Mouse (Mus musculus): ENCODE data around the gene Rps19bp1. TPM values are rescaled to one million over a fixed set of nuclear protein-coding genes. Genes with fewer than 3 reads are reported as not detected.

Rps19bp1 gene
- total RNA-seq (2021) = 10 to 100 TPM; 17.8 to 18.8 TPM
- long read RNA-seq, experiment 1, transcript Rps19bp1-201 (4 exons, 838 nt) = major isoform, 32 of 36 reads
- long read RNA-seq, experiment 1, partial matches to known transcripts = 1 of 36 reads
- long read RNA-seq, experiment 1, other reads (novel, unspliced or antisense) = 0 of 36 reads
- long read RNA-seq, experiment 2, transcript Rps19bp1-201 (4 exons, 838 nt) = major isoform, 26 of 26 reads
- long read RNA-seq, experiment 2, partial matches to known transcripts = 0 of 26 reads
- long read RNA-seq, experiment 2, other reads (novel, unspliced or antisense) = 0 of 26 reads

- intact Hi-C loops (cut with DNase I) = loop anchor here (5.0 to 10.0 kb wide), 2 partner anchors 533 to 931 kb away; partner anchors contain the start of gene Mrtfa
- peak; percentile 89 to 91 for DNase-seq
Observed at GRCm38 (mm10) chr15:80263610-80264575, at the start of gene Rps19bp1. Rps19bp1 (minus strand) TSS chr15:80264315.

- intact Hi-C loops (cut with DNase I) = no loop called here
Observed at GRCm38 (mm10) chr15:80306146-80306545, 42.0 kb upstream of the Rps19bp1 start.

GRCm38 (mm10) chr15:80304188-80304587 is 40.1 kb upstream of the Rps19bp1 start:
- no peak for DNase-seq
- intact Hi-C loops (cut with DNase I) = no loop called here

More at GRCm38 (mm10) chr15:80306146-80306545, 42.0 kb upstream of the Rps19bp1 start:
- DNase-seq = no peak

- no peak for DNase-seq
- intact Hi-C loops (cut with DNase I) = no loop called here
Observed at GRCm38 (mm10) chr15:80303779-80304178, 39.7 kb upstream of the Rps19bp1 start.

GRCm38 (mm10) chr15:80297146-80297545 is 33.0 kb upstream of the Rps19bp1 start:
- intact Hi-C loops (cut with DNase I) = no loop called here
- DNase-seq = no peak

GRCm38 (mm10) chr15:80289436-80289835 is 25.3 kb upstream of the Rps19bp1 start:
- DNase-seq = peak; percentile 60 to 66
- intact Hi-C loops (cut with DNase I) = loop anchor here (5.0 to 10.0 kb wide), 2 partner anchors 195 to 403 kb away; no protein-coding TSS in a partner anchor

GRCm38 (mm10) chr15:80288036-80288435 is 23.9 kb upstream of the Rps19bp1 start:
- no peak for DNase-seq
- intact Hi-C loops (cut with DNase I) = loop anchor here (5.0 to 10.0 kb wide), 2 partner anchors 197 to 404 kb away; no protein-coding TSS in a partner anchor

GRCm38 (mm10) chr15:80286851-80287415 is 22.8 kb upstream of the Rps19bp1 start, which contains the start of gene Cacna1i:
Cacna1i (plus strand) TSS chr15:80287238.
- no peak for DNase-seq
- intact Hi-C loops (cut with DNase I) = loop anchor here (5.0 to 10.0 kb wide), 2 partner anchors 198 to 405 kb away; no protein-coding TSS in a partner anchor

DNA sequence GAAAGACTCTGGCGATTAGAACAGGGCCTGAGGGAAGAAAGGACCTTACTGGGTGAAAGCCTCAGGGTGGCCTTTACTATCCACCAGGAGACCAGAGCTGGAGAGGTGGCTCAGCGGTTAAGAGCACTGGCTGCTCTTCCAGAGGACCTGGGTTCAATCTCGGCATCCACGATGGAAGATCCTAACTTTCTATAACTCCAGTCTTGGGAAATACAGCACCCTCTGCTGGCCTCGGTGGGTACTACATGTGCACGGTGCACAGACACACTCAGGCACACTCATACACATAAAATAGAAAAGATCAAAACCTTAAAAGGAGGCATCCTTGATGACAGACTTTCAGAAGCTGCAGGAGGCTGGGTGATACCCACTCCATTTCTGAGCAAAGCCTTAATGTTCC is 16.5 kb upstream of the Rps19bp1 start:
- intact Hi-C loops (cut with DNase I) = loop anchor here (10.0 kb wide), 1 partner anchor 204 kb away; no protein-coding TSS in a partner anchor
- DNase-seq = no peak

GRCm38 (mm10) chr15:80279053-80279452 is 14.9 kb upstream of the Rps19bp1 start:
- DNase-seq = no peak
- intact Hi-C loops (cut with DNase I) = no loop called here

- intact Hi-C loops (cut with DNase I) = no loop called here
- no peak for DNase-seq
Observed at GRCm38 (mm10) chr15:80278121-80278759, 14.1 kb upstream of the Rps19bp1 start.

DNA sequence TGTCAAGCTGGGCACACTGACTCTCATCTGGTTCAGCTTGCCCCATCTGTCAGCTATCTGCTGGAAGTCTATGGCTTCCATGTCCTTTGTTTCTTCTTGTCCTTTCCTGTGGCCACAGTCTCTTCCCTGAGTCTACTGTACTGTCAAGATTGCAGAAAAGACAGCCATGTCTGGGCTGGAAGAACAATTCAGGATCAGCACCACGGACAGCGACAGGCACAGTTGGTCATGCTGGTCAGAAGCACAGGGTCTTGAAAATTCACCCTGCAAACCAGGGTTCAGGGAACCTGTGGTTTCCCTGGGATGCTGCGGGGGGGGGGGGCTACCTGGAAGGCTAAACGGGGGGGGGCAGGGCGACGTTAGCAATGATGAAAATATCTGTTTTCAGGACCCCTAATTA is 13.5 kb upstream of the Rps19bp1 start:
- intact Hi-C loops (cut with DNase I) = no loop called here
- DNase-seq = peak; percentile 69 to 82

- no peak for DNase-seq
- intact Hi-C loops (cut with DNase I) = no loop called here
Observed at GRCm38 (mm10) chr15:80277107-80277506, 13.0 kb upstream of the Rps19bp1 start.

DNA sequence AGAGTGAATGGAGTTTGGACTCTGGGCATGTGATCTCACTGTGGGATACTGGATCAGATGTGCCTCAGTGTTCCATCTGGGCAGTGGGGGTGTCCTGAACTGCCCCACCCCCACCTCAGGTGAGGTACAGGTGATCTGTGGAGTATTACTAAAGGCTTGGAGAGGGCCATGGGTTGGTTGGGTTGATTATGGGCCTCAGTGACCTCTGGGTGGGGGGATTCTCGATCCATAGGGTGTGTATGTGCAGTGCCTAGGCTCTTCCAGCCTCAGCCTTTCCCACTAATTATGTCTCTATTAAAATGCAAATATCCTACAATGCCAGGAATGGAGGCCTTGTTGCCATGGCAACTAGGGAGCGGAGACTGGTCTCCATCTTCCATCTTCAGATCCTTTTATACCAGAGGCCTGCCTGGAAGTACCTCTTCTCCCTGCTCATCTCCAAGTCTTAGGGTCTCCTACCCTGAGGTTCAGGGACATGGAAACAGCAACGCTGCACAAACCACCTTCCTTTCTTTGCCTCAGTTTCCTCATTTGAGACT is 7.8 kb upstream of the Rps19bp1 start:
- no peak for DNase-seq
- intact Hi-C loops (cut with DNase I) = no loop called here

- intact Hi-C loops (cut with DNase I) = loop anchor here (1.0 to 10.0 kb wide), 3 partner anchors 429 to 929 kb away; partner anchors contain the start of gene Mrtfa
- DNase-seq = peak; percentile 72 to 83
Observed at GRCm38 (mm10) chr15:80266281-80266680, 2.2 kb upstream of the Rps19bp1 start.

DNA sequence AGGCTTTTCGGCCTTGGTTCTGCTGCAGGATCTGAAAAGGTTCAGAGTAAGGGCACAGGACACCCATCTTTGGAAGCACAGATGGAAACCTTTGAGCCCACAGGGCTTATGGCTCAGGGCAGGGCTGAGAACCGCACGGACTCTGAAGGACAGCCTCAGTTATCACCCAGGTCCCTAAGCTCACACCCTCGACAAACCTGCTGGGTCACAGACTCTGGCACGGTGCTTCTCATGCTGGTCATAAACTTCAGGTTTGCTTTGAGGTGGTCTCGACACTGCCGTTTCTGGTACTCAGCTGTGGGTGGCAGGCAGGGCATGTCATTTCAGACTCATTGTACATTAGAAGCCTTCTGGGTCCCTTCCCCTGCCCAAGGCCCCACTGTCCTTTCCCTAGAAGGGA is 3.0 kb downstream of the Rps19bp1 start:
- intact Hi-C loops (cut with DNase I) = loop anchor here (2.0 to 10.0 kb wide), 3 partner anchors 34 to 934 kb away; partner anchors contain the start of gene Mrtfa
- no peak for DNase-seq

DNA sequence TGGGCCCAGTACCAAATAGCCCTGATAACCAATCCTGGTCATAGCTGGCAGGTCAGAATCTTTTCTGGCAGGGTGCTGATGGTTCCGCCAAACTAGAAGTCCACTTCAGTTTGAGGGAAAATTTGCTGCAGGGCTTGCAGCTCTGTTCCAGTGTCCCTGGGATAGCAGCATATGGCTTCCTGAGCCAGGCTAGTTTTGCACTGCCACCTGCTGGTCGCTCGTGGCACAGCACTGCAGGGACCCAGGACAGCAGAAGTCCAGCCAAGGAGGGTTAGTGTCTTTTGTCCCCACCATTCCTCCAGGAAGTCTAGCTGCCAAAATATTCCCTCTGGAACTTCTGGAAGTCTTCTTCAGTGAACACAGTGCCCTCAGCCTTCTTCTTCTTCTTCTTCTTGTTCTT is 3.4 kb downstream of the Rps19bp1 start:
- peak; percentile 86 to 92 for DNase-seq
- intact Hi-C loops (cut with DNase I) = loop anchor here (2.0 to 10.0 kb wide), 3 partner anchors 34 to 934 kb away; partner anchors contain the start of gene Mrtfa

GRCm38 (mm10) chr15:80259406-80260045 is 4.6 kb downstream of the Rps19bp1 start:
- no peak for DNase-seq
- intact Hi-C loops (cut with DNase I) = loop anchor here (2.0 to 10.0 kb wide), 3 partner anchors 33 to 935 kb away; partner anchors contain the start of gene Mrtfa
